Mouse (Mus musculus) mesoderm, embryonic 11.5 days (tissue): ENCODE measurements at regions not wholly inside any gene's neighbourhood (a gene's known extent, or its start where the extent isn't known, plus 50 kb on each side); places are given as distances from the start of the nearest gene placed in this dataset.
"Not testable (repeated sequence)": the region's sequence is repeated elsewhere in the genome, so short reads cannot be mapped to it uniquely, and the experiment has no call there.

Experiments
- DNase-seq: peaks from one replicate; pipeline ENCODE4 v3.0.0-alpha.2; 2012; ENCODE audit warnings: low read depth, low spot score

GRCm38 (mm10) chr8:90056331-90056730 lies 291.8 kb downstream of the Tox3 start:
- DNase-seq: no peak

- no peak for DNase-seq
Observed at GRCm38 (mm10) chr8:90046779-90047178, 301.4 kb downstream of the Tox3 start.

GRCm38 (mm10) chr8:90036436-90036835 lies 311.7 kb downstream of the Tox3 start:
- DNase-seq: no peak

GRCm38 (mm10) chr8:90032572-90032971 lies 315.6 kb downstream of the Tox3 start:
- DNase-seq: no peak

- DNase-seq: peak; percentile 59
Observed at GRCm38 (mm10) chr8:90031220-90031619, 316.9 kb downstream of the Tox3 start.

GRCm38 (mm10) chr8:90017958-90018357 lies 330.2 kb downstream of the Tox3 start:
- not testable (repeated sequence) for DNase-seq

GRCm38 (mm10) chr8:90013755-90014154 lies 334.4 kb downstream of the Tox3 start:
- no peak for DNase-seq

- no peak for DNase-seq
Observed at GRCm38 (mm10) chr8:90011682-90012409, 336.3 kb downstream of the Tox3 start.

GRCm38 (mm10) chr8:90009431-90009830 lies 338.7 kb downstream of the Tox3 start:
- no peak for DNase-seq

GRCm38 (mm10) chr8:90000899-90001640 lies 347.1 kb downstream of the Tox3 start:
- DNase-seq: peak; percentile 93

GRCm38 (mm10) chr8:89993743-89994142 lies 354.4 kb downstream of the Tox3 start:
- no peak for DNase-seq

- DNase-seq: no peak
Observed at GRCm38 (mm10) chr8:89983859-89984258, 364.3 kb downstream of the Tox3 start.

- DNase-seq: no peak
Observed at GRCm38 (mm10) chr8:89982551-89982950, 365.6 kb downstream of the Tox3 start.

- no peak for DNase-seq
Observed at GRCm38 (mm10) chr8:89981320-89981719, 366.8 kb downstream of the Tox3 start.

- DNase-seq: no peak
Observed at GRCm38 (mm10) chr8:89980441-89980840, 367.7 kb downstream of the Tox3 start.

- no peak for DNase-seq
Observed at GRCm38 (mm10) chr8:89962799-89963198, 385.3 kb downstream of the Tox3 start.

GRCm38 (mm10) chr8:89957486-89957885 lies 390.7 kb downstream of the Tox3 start:
- no peak for DNase-seq

- DNase-seq: no peak
Observed at GRCm38 (mm10) chr8:89956482-89957020, 391.6 kb downstream of the Tox3 start.

- no peak for DNase-seq
Observed at GRCm38 (mm10) chr8:89938836-89939235, 409.3 kb downstream of the Tox3 start.

GRCm38 (mm10) chr8:89934521-89934920 lies 413.6 kb downstream of the Tox3 start:
- no peak for DNase-seq

- no peak for DNase-seq
Observed at GRCm38 (mm10) chr8:89926666-89927232, 421.4 kb downstream of the Tox3 start.

GRCm38 (mm10) chr8:89924697-89925096 lies 423.4 kb downstream of the Tox3 start:
- DNase-seq: not testable (repeated sequence)
